Mouse (Mus musculus): ENCODE results near the gene Tnfrsf12a. TPM values are rescaled to one million over a fixed set of nuclear protein-coding genes. Genes with fewer than 3 reads are reported as not detected.

Gene Tnfrsf12a
- polyA plus RNA-seq, 1 experiment = 5.5 TPM

DNA sequence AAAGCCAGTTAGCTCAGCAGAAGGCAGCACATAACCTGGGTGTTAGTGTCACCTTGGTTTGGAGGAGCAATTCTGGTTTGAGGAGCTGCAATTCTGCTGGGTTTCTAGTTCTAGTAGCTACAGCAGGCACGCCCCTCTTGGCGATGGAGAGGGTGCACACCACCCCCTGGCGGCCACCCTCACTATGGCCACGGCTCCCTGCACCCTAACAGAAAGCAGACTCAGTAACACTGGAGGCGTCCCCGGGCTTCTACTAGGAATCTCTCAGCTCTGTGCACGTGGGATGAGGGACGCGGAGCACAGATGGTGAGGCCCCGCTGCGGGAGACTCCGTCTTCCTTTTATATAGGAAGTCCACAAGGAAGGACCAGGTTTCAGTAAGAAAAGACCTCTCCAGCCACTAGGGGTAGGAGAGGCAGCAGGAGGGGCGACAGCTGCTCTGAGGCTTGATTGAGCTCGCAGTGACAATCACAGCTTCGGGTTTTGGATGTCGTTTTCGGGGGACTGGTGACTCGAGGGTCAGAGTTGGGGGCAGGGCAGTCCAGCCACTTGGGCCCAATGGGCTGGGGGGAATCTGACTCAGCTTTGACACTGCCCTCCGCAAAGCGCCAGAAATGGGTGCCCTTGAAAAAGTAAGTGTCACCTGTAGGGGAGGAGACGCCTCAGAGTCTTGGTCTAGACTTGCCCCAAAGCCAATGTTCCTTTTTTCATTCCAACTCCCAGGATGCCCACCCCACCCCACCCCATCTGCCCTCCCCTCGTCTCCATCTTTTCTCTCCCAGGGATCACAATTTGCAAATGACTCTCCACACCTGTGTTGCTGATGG, 46.9 kb downstream of the Tnfrsf12a start:
- TF ChIP-seq GATA1 (IDR thresholded peaks at IDR 0.05; ENCODE audit: low read length) = no peak

DNA sequence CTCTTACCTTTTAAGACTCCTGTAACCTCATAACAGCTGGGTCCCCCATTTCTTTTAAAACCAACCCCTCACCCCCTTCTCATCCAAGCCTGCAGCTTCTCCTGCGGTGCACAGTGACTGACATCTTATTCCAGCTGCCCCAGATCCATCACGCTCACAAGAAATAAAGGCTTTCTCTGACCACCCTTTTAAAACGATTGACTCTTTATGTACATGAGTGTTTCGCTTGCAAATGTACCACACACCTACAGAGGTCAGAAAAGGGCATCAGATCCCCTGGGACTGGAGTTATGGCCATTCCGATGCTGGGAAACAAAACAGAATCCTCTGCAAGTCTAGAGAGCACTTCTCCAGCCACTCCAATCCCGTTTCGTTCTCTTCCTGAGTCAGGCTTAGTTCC, 49.5 kb downstream of the Tnfrsf12a start:
- no peak for TF ChIP-seq GATA1 (IDR thresholded peaks at IDR 0.05; ENCODE audit: low read length)

Other genes starting within 250 kb of the Tnfrsf12a start
- not detected in 2 replicates for gene Vmn2r117, start 197.8 kb downstream of the Tnfrsf12a start, polyA plus RNA-seq (2012)
- 10.3 and 12.1 TPM in 2 replicates for gene Zfp213, start 113.2 kb downstream of the Tnfrsf12a start, polyA plus RNA-seq (2012)
- gene Zfp13, start 78.0 kb downstream of the Tnfrsf12a start, polyA plus RNA-seq (2012) = 0.21 TPM in 2 replicates
- not detected in 2 replicates for gene Zscan10, start 76.6 kb downstream of the Tnfrsf12a start, polyA plus RNA-seq (2012)
- gene Mmp25, start 32.2 kb downstream of the Tnfrsf12a start, polyA plus RNA-seq (2012) = not detected in 2 replicates
- gene Bicdl2, start 17.0 kb downstream of the Tnfrsf12a start, polyA plus RNA-seq (2012) = not detected in 2 replicates
- 258 and 328 TPM in 2 replicates for gene Hcfc1r1, start 3.9 kb downstream of the Tnfrsf12a start, polyA plus RNA-seq (2012)
- 96.9 and 107 TPM in 2 replicates for gene Thoc6, start 3.6 kb downstream of the Tnfrsf12a start, polyA plus RNA-seq (2012)
- not detected in 2 replicates for gene Cldn6, start 1.8 kb upstream of the Tnfrsf12a start, polyA plus RNA-seq (2012)
- not detected in 2 replicates for gene Cldn9, start 6.6 kb upstream of the Tnfrsf12a start, polyA plus RNA-seq (2012)
- not detected in 2 replicates for gene 1520401A03Rik, start 45.3 kb upstream of the Tnfrsf12a start, polyA plus RNA-seq (2012)
- gene Pkmyt1, start 48.9 kb upstream of the Tnfrsf12a start, polyA plus RNA-seq (2012) = 104 and 119 TPM in 2 replicates
- 1.4 and 3.1 TPM in 2 replicates for gene Paqr4, start 63.4 kb upstream of the Tnfrsf12a start, polyA plus RNA-seq (2012)
- 0.06 and 0.21 TPM in 2 replicates for gene Kremen2, start 68.4 kb upstream of the Tnfrsf12a start, polyA plus RNA-seq (2012)
- 23.5 and 36.1 TPM in 2 replicates for gene Flywch1, start 94.1 kb upstream of the Tnfrsf12a start, polyA plus RNA-seq (2012)
- not detected in 2 replicates for gene Flywch2, start 108.6 kb upstream of the Tnfrsf12a start, polyA plus RNA-seq (2012)
- 91.1 and 315 TPM in 2 replicates for gene Srrm2, start 113.1 kb upstream of the Tnfrsf12a start, polyA plus RNA-seq (2012)
- gene Elob, start 151.7 kb upstream of the Tnfrsf12a start, polyA plus RNA-seq (2012) = 819 and 1,233 TPM in 2 replicates
- gene Prss33, start 158.6 kb upstream of the Tnfrsf12a start, polyA plus RNA-seq (2012) = not detected in 2 replicates
- not detected in 2 replicates for gene Prss32, start 166.4 kb upstream of the Tnfrsf12a start, polyA plus RNA-seq (2012)
- gene Prss41, start 166.7 kb upstream of the Tnfrsf12a start, polyA plus RNA-seq (2012) = not detected in 2 replicates
- not detected in 2 replicates for gene Prss21, start 190.6 kb upstream of the Tnfrsf12a start, polyA plus RNA-seq (2012)
- gene Dcpp1, start 203.4 kb upstream of the Tnfrsf12a start, polyA plus RNA-seq (2012) = not detected in 2 replicates
- gene Dcpp2, start 203.4 kb upstream of the Tnfrsf12a start, polyA plus RNA-seq (2012) = not detected in 2 replicates
- not detected in 2 replicates for gene Dcpp3, start 240.0 kb upstream of the Tnfrsf12a start, polyA plus RNA-seq (2012)

Measured in G1E-ER4 (cell line).